In genomic region chr11:84282944-84283703, GRCm38 (mm10) we compare ENCODE assay signal across 17 mouse cellular contexts.
DNase-seq lines count a peak whose midpoint lies in the region; ATAC-seq lines count a peak whose summit lies in the region.
"Had no signal": no experiment of that assay in that cellular context is flagged by ENCODE, and none has a peak within 500 bp of the region (broad histone marks: within the 10 kb centered on the region; RNA-seq: fewer than 3 reads in every experiment).

No protein-coding gene starts in this region.

- no peak overlapping the region for H3K4me3 ChIP-seq in neural tube, embryonic 13.5 days
- no peak overlapping the region for H3K4me3 ChIP-seq in neural tube, embryonic 15.5 days (replicated peaks)
- no peak overlapping the region for H3K4me3 ChIP-seq in hindbrain, embryonic 12.5 days
- H3K4me3 ChIP-seq in midbrain, embryonic 15.5 days, result no peak overlapping the region
- H3K4me3 ChIP-seq: gastrocnemius, adult 2 months; heart, embryonic 10.5 days; liver, embryonic 13.5 days had no signal

- peak overlapping the region; percentile 64 for H3K27ac ChIP-seq in neural tube, embryonic 13.5 days (replicated peaks)
- no peak overlapping the region for H3K27ac ChIP-seq in neural tube, embryonic 15.5 days (replicated peaks)
- H3K27ac ChIP-seq in hindbrain, embryonic 12.5 days, result peak overlapping the region; percentile 66; the same call in 1 of the 2 replicates
- H3K27ac ChIP-seq in midbrain, embryonic 15.5 days, result peak overlapping the region; percentile 70
- H3K27ac ChIP-seq: gastrocnemius, adult 2 months; heart, embryonic 10.5 days; liver, embryonic 13.5 days had no signal

- peak; percentile 2 to 11 for DNase-seq in cerebellum, postnatal 10 days
- DNase-seq in cerebellum, adult 11 months, result no peak
- no peak for DNase-seq in layer of hippocampus, postnatal 36 days
- no peak for DNase-seq in heart, adult 18-20 months
- DNase-seq: adrenal gland, postnatal 36 days; cerebellum, postnatal 36 days; gastrocnemius, adult 2 months; kidney, adult 11 months; kidney, postnatal 10 days; liver, embryonic 13.5 days; right cerebral cortex, adult 18-20 months had no signal

- H3K36me3 ChIP-seq in neural tube, embryonic 13.5 days, result peaks cover 16% of the 10 kb centered on the region; the same call in 1 of the 2 replicates
- peaks cover 7% of the 10 kb centered on the region for H3K36me3 ChIP-seq in neural tube, embryonic 15.5 days
- peaks cover 14% of the 10 kb centered on the region; the same call in 1 of the 2 replicates for H3K36me3 ChIP-seq in hindbrain, embryonic 12.5 days
- no peaks in the 10 kb centered on the region for H3K36me3 ChIP-seq in midbrain, embryonic 15.5 days (replicated peaks)

- H3K9ac ChIP-seq in neural tube, embryonic 13.5 days, result peak overlapping the region; percentile 34; the same call in 1 of the 2 replicates
- no peak overlapping the region for H3K9ac ChIP-seq in neural tube, embryonic 15.5 days (replicated peaks)
- H3K9ac ChIP-seq in hindbrain, embryonic 12.5 days, result no peak overlapping the region
- H3K9ac ChIP-seq in midbrain, embryonic 15.5 days, result no peak overlapping the region
- H3K9ac ChIP-seq: liver, embryonic 13.5 days had no signal

- H3K4me2 ChIP-seq in neural tube, embryonic 13.5 days, result no peak overlapping the region
- no peak overlapping the region for H3K4me2 ChIP-seq in neural tube, embryonic 15.5 days
- H3K4me2 ChIP-seq in hindbrain, embryonic 12.5 days (replicated peaks), result no peak overlapping the region
- H3K4me2 ChIP-seq in midbrain, embryonic 15.5 days, result no peak overlapping the region
- H3K4me2 ChIP-seq: liver, embryonic 13.5 days had no signal

- 64% methylated on average over 7 of the region's 7 CpGs for WGBS in neural tube, embryonic 13.5 days
- 69% methylated on average over 7 of the region's 7 CpGs for WGBS in neural tube, embryonic 15.5 days
- WGBS in hindbrain, embryonic 12.5 days, result 63% methylated on average over 7 of the region's 7 CpGs
- 29% methylated on average over 7 of the region's 7 CpGs for WGBS in midbrain, embryonic 15.5 days

- 0 out of 2 replicates have a peak, but pooled peaks have one; percentile 43 for ATAC-seq in neural tube, embryonic 13.5 days (ENCODE audit: low read depth)
- ATAC-seq in neural tube, embryonic 15.5 days (ENCODE audit: low FRiP score), result no peak
- 0 out of 2 replicates have a peak, but pooled peaks have one; percentile 40 for ATAC-seq in hindbrain, embryonic 12.5 days (ENCODE audit: low FRiP score)
- no peak for ATAC-seq in midbrain, embryonic 15.5 days (replicated peaks)
- ATAC-seq: activated CD4-positive, CD25-positive, alpha-beta regulatory T cell, adult 4 months had no signal

- peaks cover 14% of the 10 kb centered on the region for H3K4me1 ChIP-seq in neural tube, embryonic 13.5 days (replicated peaks)
- no peaks in the 10 kb centered on the region for H3K4me1 ChIP-seq in neural tube, embryonic 15.5 days
- H3K4me1 ChIP-seq in hindbrain, embryonic 12.5 days, result peaks cover 5% of the 10 kb centered on the region; the same call in 1 of the 2 replicates
- peaks cover 14% of the 10 kb centered on the region for H3K4me1 ChIP-seq in midbrain, embryonic 15.5 days
- H3K4me1 ChIP-seq: liver, embryonic 13.5 days had no signal

- H3K27me3 ChIP-seq in neural tube, embryonic 13.5 days, result no peaks in the 10 kb centered on the region
- no peaks in the 10 kb centered on the region for H3K27me3 ChIP-seq in neural tube, embryonic 15.5 days (replicated peaks)
- H3K27me3 ChIP-seq in hindbrain, embryonic 12.5 days, result no peaks in the 10 kb centered on the region
- no peaks in the 10 kb centered on the region for H3K27me3 ChIP-seq in midbrain, embryonic 15.5 days (replicated peaks)
- H3K27me3 ChIP-seq: liver, embryonic 13.5 days had no signal

- H3K9me3 ChIP-seq in neural tube, embryonic 13.5 days, result no peaks in the 10 kb centered on the region
- no peaks in the 10 kb centered on the region for H3K9me3 ChIP-seq in neural tube, embryonic 15.5 days (replicated peaks)
- no peaks in the 10 kb centered on the region for H3K9me3 ChIP-seq in hindbrain, embryonic 12.5 days (replicated peaks)
- no peaks in the 10 kb centered on the region for H3K9me3 ChIP-seq in midbrain, embryonic 15.5 days
- H3K9me3 ChIP-seq: heart, embryonic 10.5 days; liver, embryonic 13.5 days had no signal

Comparison
In these comparisons a context has a peak if more than half of its experiments do, and no peak if none do; other contexts are left out.
1. DNase-seq: peak in cerebellum, postnatal 10 days (2 of 2); none in cerebellum, adult 11 months (single experiment), layer of hippocampus, postnatal 36 days (0 of 2) and heart, adult 18-20 months (0 of 2).
2. ATAC-seq: peak in neural tube, embryonic 13.5 days (single experiment) and hindbrain, embryonic 12.5 days (single experiment); none in neural tube, embryonic 15.5 days (single experiment) and midbrain, embryonic 15.5 days (single experiment).